Mouse (Mus musculus): Measurements from ENCODE around the gene Casp7.

DNA sequence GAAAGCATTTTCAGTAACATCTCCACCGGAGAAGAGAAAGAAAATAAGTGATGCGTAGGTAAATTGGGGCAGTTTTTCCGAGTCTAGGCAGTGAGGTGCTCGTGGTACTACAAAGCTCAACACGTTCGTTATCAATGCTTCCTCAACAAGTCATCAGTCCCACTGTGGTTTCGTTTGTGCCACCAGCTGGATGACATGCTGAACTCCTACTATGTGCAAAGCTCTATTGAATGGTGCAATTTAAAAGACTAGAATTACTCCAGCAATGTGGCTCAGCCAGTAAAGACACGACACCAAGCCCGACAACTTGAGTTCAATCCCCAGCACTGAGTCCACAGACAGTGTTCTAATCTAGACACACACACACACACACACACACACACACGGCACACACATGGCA is 10.8 kb upstream of the Casp7 start:
- TF ChIP-seq CTCF (IDR thresholded peaks at IDR 0.05; ENCODE audit: extremely low read depth, insufficient read depth, insufficient read length, insufficient replicate concordance) (no peak), POLR2A (IDR thresholded peaks at IDR 0.05; ENCODE audit: low read depth, low read length) (no peak)
